Mouse (Mus musculus): ENCODE results near the gene Rsrp1. TPM values are rescaled to one million over a fixed set of nuclear protein-coding genes. Genes with fewer than 3 reads are reported as not detected.

Gene Rsrp1
- polyA plus RNA-seq, 1 experiment from 2014 or later, result 479 TPM

DNA sequence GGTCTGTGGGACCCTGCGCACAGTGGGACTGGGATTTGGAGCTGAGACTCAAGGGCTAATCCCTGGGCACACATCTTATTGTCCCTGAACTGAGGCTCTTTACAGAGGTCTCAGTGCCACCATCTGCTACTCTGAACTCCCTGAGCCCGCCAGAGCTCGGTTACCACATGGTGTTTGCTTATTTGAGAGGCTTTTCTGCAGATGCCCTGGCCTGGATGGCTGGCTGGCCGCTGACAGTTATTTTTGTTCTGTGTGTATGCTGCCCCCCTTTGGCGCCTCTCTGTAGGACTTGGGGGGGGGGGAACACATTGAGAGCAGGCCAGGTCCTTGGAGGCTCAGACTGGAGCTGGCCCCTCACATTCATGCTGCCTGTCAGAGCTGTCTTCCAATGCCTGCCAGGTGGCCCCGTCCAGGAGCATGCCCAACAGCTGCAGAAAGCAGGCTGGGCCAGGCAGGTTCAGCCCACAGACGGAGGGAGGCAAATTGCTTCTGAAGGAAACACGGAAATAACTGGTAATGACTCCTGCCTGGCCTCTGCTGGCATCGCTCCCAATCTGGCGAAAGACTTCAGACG lies 27.2 kb downstream of the Rsrp1 start:
- Histone ChIP-seq H3K9me3 (no peaks in the 10 kb centered on the region), H3K4me2 (replicated peaks) (peak overlapping the region; percentile 15; the same call in 1 of the 2 replicates), H3K9ac (no peak overlapping the region), H3K27ac (peak overlapping the region; percentile 24; the same call in 1 of the 2 replicates), H3K27me3 (replicated peaks) (0 out of 2 replicates have a peak, but pooled peaks cover 4% of the 10 kb centered on the region), H3K4me1 (replicated peaks) (peaks cover 25% of the 10 kb centered on the region), H3K4me3 (replicated peaks) (no peak overlapping the region), H3K36me3 (no peaks in the 10 kb centered on the region)
- 13% methylated on average over 11 of the region's 11 CpGs for WGBS
- peak; percentile 87 for ATAC-seq

GRCm38 (mm10) chr4:134954461-134954860 lies 31.1 kb downstream of the Rsrp1 start:
- Histone ChIP-seq H3K9me3 (no peaks in the 10 kb centered on the region), H3K4me2 (replicated peaks) (0 out of 2 replicates have a peak overlapping the region, but pooled peaks have one; percentile 9), H3K36me3 (no peaks in the 10 kb centered on the region), H3K27me3 (replicated peaks) (0 out of 2 replicates have a peak, but pooled peaks cover 4% of the 10 kb centered on the region), H3K9ac (no peak overlapping the region), H3K4me3 (replicated peaks) (no peak overlapping the region), H3K4me1 (replicated peaks) (peaks cover 27% of the 10 kb centered on the region), H3K27ac (no peak overlapping the region)
- 10% methylated on average over 15 of the region's 15 CpGs for WGBS
- ATAC-seq, result no peak

DNA sequence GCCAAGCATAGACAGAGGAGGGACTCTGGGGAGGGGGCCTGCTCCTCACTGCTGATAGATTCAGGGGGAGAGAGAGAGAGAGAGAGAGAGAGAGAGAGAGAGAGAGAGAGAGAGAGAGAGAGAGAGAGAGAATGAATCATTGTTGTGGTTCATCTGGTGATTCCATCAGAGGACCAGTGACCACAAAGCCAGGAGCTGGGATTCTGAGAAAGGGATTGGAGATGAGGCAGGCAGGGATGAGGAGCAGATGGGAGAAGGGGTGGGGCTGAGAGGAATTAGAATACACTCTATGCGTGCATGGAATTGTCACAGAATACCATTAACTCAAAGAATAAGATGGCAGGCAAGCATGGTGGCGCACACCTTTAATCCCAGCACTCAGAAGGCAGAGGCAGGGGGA lies 31.8 kb downstream of the Rsrp1 start:
- no peak overlapping the region for H3K27ac ChIP-seq
- H3K36me3 ChIP-seq, result no peaks in the 10 kb centered on the region
- no peaks in the 10 kb centered on the region for H3K9me3 ChIP-seq
- H3K27me3 ChIP-seq (replicated peaks), result 0 out of 2 replicates have a peak, but pooled peaks cover 4% of the 10 kb centered on the region
- peaks cover 24% of the 10 kb centered on the region for H3K4me1 ChIP-seq (replicated peaks)
- no peak overlapping the region for H3K4me2 ChIP-seq (replicated peaks)
- no peak overlapping the region for H3K9ac ChIP-seq
- no peak for ATAC-seq
- WGBS, result 85% methylated on average over 2 of the region's 2 CpGs
- no peak overlapping the region for H3K4me3 ChIP-seq (replicated peaks)

- Histone ChIP-seq H3K4me3 (replicated peaks) (no peak overlapping the region), H3K9ac (no peak overlapping the region), H3K27ac (no peak overlapping the region), H3K27me3 (replicated peaks) (0 out of 2 replicates have a peak, but pooled peaks cover 4% of the 10 kb centered on the region), H3K4me2 (replicated peaks) (no peak overlapping the region), H3K36me3 (no peaks in the 10 kb centered on the region), H3K9me3 (no peaks in the 10 kb centered on the region), H3K4me1 (replicated peaks) (peaks cover 18% of the 10 kb centered on the region)
- WGBS, result 48% methylated on average over 3 of the region's 3 CpGs
- ATAC-seq, result peak; percentile 79
Measured at GRCm38 (mm10) chr4:134955845-134956244, 32.5 kb downstream of the Rsrp1 start.

GRCm38 (mm10) chr4:134956328-134956727 lies 32.9 kb downstream of the Rsrp1 start:
- Histone ChIP-seq H3K4me2 (replicated peaks) (no peak overlapping the region), H3K9me3 (no peaks in the 10 kb centered on the region), H3K36me3 (no peaks in the 10 kb centered on the region), H3K9ac (no peak overlapping the region), H3K4me1 (replicated peaks) (peaks cover 17% of the 10 kb centered on the region), H3K27ac (no peak overlapping the region), H3K27me3 (replicated peaks) (0 out of 2 replicates have a peak, but pooled peaks cover 4% of the 10 kb centered on the region), H3K4me3 (replicated peaks) (no peak overlapping the region)
- ATAC-seq, result peak; percentile 55
- 23% methylated on average over 3 of the region's 3 CpGs for WGBS

DNA sequence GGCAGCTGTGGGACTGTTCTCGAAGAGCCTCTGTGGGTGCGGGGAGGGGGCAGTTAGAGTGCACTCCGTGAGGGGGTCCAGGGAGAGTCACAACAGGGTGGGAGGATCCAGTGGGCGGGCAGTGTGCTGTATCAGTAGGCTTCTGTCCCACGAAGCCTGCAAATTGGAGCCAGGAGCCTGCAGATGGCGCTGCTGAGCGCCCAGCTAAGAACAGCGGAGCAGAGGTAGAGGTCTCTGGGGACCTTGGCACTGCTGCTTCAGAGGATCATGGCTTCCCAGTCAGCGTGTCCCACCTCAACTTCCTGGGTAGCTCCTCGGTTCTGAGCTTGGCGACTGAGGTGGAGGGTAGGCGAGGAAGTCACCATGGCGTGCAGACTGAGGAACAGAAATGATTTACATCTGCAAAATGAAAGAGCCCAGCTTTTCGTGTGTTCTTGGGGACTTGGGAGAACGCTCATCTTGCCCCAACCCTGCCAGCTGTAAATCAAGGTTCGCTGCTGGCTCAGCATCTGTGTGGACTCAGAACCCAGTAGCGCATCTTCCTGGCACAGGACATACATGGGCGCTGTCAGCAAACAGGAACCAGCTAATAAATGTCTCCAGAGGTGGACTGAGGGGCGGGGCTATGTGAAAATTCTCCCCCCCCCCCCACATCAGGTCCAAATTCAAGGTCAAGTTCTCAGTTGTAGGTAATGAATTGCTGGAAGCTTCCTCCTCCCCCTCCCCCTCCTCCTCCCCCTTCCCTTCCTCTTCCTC lies 39.8 kb downstream of the Rsrp1 start:
- peak overlapping the region; percentile 38 for H3K4me2 ChIP-seq (replicated peaks)
- peaks cover 4% of the 10 kb centered on the region; the same call in 1 of the 2 replicates for H3K4me1 ChIP-seq (replicated peaks)
- H3K27ac ChIP-seq, result no peak overlapping the region
- peak overlapping the region; percentile 10; the same call in 1 of the 2 replicates for H3K4me3 ChIP-seq (replicated peaks)
- H3K27me3 ChIP-seq (replicated peaks), result no peaks in the 10 kb centered on the region
- no peaks in the 10 kb centered on the region for H3K9me3 ChIP-seq
- H3K36me3 ChIP-seq, result no peaks in the 10 kb centered on the region
- WGBS, result 20% methylated on average over 19 of the region's 19 CpGs
- no peak overlapping the region for H3K9ac ChIP-seq
- peak; percentile 51; the same call in 1 of the 2 replicates for ATAC-seq

- Histone ChIP-seq H3K4me3 (replicated peaks) (no peak overlapping the region), H3K4me2 (replicated peaks) (no peak overlapping the region), H3K27ac (no peak overlapping the region), H3K9me3 (no peaks in the 10 kb centered on the region), H3K9ac (no peak overlapping the region; the same call in 1 of the 2 replicates), H3K4me1 (replicated peaks) (peaks cover 4% of the 10 kb centered on the region; the same call in 1 of the 2 replicates), H3K27me3 (replicated peaks) (no peaks in the 10 kb centered on the region), H3K36me3 (no peaks in the 10 kb centered on the region)
- peak; percentile 34; the same call in 1 of the 2 replicates for ATAC-seq
- 74% methylated on average over 20 of the region's 20 CpGs for WGBS
Measured at GRCm38 (mm10) chr4:134967887-134968604, 44.7 kb downstream of the Rsrp1 start.

DNA sequence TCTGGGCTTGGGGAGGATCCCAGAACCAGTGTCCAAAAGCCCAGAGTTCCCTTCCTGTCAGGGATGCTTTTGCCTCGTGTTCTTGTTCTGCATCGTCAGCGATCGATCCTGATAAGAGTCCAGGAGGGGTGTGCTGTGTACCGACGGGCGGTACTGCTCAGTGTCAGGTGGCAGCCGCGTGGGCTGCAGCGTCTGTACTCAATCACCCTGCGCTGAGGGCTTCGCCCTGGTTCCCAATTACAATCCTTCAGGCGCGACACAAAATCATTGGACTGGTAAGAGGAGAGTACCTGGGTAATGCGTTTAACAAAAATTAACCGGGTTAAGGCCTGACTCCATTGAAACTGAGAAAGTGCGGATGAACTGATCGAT lies 45.2 kb downstream of the Rsrp1 start:
- no peak for ATAC-seq
- H3K27me3 ChIP-seq (replicated peaks), result no peaks in the 10 kb centered on the region
- H3K4me3 ChIP-seq (replicated peaks), result no peak overlapping the region
- no peak overlapping the region for H3K27ac ChIP-seq
- no peaks in the 10 kb centered on the region for H3K9me3 ChIP-seq
- WGBS, result 70% methylated on average over 18 of the region's 18 CpGs
- H3K36me3 ChIP-seq, result no peaks in the 10 kb centered on the region
- H3K9ac ChIP-seq, result no peak overlapping the region
- no peaks in the 10 kb centered on the region for H3K4me1 ChIP-seq (replicated peaks)
- no peak overlapping the region for H3K4me2 ChIP-seq (replicated peaks)

DNA sequence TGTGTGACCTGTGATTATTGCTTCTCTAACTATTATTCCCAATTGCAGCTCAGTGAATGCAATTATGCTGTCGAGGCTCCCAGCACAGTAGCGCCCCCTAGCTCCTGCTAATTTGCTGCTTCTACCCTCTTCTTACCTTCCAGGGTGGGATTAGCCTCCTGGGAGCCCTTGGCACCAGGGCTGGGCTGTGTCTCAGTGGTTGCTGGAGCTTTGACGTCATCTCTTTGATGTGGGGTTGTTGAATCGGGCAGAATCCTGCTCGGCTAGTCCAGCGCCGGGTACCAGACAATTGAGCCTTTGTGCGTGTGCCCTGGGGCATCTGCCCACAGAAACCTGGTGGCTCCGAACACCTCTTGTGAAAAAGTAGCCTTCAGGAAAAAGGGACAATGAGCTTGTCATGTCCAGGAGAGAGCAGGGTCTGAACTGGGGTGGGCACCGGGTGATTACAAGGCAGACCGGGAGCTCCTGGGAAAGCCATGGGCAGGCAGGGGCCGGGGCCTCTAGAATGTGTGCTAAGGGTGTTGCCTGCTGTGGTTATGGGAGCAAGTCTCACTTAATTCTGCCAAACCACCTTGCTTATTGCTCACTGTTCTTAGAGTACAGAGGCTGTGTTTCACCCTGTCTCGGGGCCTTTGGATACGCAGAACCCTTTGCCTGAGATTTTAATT lies 52.0 kb downstream of the Rsrp1 start:
- Histone ChIP-seq H3K27me3 (replicated peaks) (no peaks in the 10 kb centered on the region), H3K4me2 (replicated peaks) (peak overlapping the region; percentile 39)
- WGBS, result 28% methylated on average over 14 of the region's 14 CpGs

GRCm38 (mm10) chr4:134975929-134976308 lies 52.5 kb downstream of the Rsrp1 start:
- WGBS, result 83% methylated on average over 4 of the region's 4 CpGs
- H3K27me3 ChIP-seq (replicated peaks), result no peaks in the 10 kb centered on the region
- no peaks in the 10 kb centered on the region for H3K9me3 ChIP-seq
- ATAC-seq, result no peak
- H3K36me3 ChIP-seq, result no peaks in the 10 kb centered on the region
- H3K4me1 ChIP-seq (replicated peaks), result no peaks in the 10 kb centered on the region
- H3K4me3 ChIP-seq (replicated peaks), result no peak overlapping the region
- peak overlapping the region; percentile 39; the same call in 1 of the 2 replicates for H3K4me2 ChIP-seq (replicated peaks)
- H3K9ac ChIP-seq, result no peak overlapping the region
- H3K27ac ChIP-seq, result peak overlapping the region; percentile 42; the same call in 1 of the 2 replicates

More for the DNA sequence above, 52.0 kb downstream of the Rsrp1 start:
- no peaks in the 10 kb centered on the region for H3K36me3 ChIP-seq
- H3K4me1 ChIP-seq (replicated peaks), result no peaks in the 10 kb centered on the region
- peak overlapping the region; percentile 9 for H3K4me3 ChIP-seq (replicated peaks)
- peak overlapping the region; percentile 42; the same call in 1 of the 2 replicates for H3K27ac ChIP-seq
- peak; percentile 90 for ATAC-seq
- no peak overlapping the region for H3K9ac ChIP-seq
- no peaks in the 10 kb centered on the region for H3K9me3 ChIP-seq
